Mouse (Mus musculus) cerebellum, adult (tissue): ENCODE measurements around the gene Sult4a1.
"Not testable (repeated sequence)": the region's sequence is repeated elsewhere in the genome, so short reads cannot be mapped to it uniquely, and the experiment has no call there.

Experiments used
- ATAC-seq: cut with Nextera tagmentation; 2 replicates; pipeline ENCODE4 v1.9.2; 2017; ENCODE audit warnings: mild to moderate bottlenecking, moderate library complexity, mixed read lengths; ENCODE audit not compliant: insufficient number of reproducible peaks, low FRiP score, low TSS enrichment

Sult4a1 gene

DNA sequence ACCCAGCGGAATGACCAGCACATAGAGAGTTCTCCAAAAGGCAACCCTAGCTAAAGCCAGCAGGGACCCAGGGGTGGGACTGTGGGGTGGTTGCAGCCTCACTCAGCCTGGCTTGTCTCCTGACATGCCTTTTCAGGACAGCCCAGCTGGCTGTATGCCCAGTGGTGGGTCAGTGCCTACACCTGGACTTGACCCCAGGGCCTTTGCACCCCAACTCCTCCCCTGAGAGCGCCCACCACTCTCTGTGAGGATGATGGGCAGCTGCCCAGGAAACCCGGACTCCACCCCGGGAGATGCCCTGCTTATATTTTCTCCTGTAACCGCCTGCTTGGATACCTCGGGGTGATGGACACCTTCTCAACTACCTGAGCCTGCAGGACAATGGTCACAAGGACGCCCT, 928 bp downstream of the Sult4a1 start:
- no peak for ATAC-seq

GRCm38 (mm10) chr15:84097536-84097935, 8.0 kb downstream of the Sult4a1 start:
- not testable (repeated sequence) for ATAC-seq

DNA sequence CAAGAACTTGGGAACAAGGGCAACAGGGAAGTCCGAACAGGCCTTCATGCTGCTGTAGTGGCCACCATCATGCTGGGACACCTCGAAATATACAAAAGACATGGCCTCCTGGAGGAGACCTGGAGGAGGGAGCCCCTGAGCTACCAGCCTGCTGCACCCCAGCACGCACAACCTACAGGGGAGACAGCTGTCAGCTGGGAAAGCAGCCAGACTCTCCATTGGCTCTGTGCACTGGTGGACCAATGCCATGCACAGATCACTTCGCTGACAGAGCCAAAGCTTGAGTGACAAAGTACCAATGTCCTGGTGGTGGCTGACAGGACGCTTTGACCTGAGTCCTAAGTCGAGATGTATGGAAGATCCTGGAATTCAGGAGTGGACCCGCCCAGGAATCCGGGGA, 9.5 kb downstream of the Sult4a1 start:
- ATAC-seq, result peak; percentile 59; the same call in 1 of the 2 replicates

- no peak for ATAC-seq
Observed at GRCm38 (mm10) chr15:84094921-84095320, 10.6 kb downstream of the Sult4a1 start.

DNA sequence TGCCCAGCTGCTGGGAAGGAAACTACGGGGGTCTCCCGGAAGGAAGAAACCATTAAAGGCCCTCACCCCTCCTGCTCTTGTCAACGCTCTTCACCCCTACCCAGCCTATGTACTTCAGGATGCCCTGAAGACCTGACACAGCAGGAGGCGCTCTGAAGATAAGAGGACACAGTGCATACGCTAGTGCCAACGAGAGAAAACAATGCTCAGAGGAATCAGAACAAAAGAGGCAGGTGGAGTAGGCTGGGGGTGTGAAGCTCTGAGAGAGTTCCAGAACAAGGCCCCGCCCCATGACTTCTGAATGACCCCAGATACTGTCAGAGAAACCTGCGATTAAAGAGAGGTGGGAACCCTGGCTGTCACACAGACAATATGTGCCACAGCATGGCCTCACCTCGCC, 18.8 kb downstream of the Sult4a1 start:
- no peak for ATAC-seq

GRCm38 (mm10) chr15:84086364-84086763, 19.2 kb downstream of the Sult4a1 start:
- ATAC-seq, result no peak

DNA sequence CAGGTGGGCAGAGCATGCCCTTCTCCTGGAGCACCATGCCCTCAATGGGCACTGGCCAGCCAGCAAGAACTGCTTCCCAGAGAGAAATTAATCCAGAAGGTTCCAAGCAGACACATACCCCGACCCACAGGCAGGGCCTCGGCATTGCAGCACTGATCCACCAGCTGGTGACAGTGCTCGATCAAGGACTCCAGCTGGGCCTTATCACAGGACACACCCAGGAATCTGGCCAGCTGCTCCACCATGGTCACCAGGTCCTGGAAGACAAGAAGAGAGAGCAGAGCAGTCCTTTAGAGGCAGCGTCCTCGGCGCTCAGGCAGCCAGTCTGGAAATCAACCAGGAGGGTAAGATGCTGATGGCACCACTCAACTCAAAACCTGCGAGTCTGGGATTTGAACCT, 25.5 kb downstream of the Sult4a1 start:
- ATAC-seq, result no peak

DNA sequence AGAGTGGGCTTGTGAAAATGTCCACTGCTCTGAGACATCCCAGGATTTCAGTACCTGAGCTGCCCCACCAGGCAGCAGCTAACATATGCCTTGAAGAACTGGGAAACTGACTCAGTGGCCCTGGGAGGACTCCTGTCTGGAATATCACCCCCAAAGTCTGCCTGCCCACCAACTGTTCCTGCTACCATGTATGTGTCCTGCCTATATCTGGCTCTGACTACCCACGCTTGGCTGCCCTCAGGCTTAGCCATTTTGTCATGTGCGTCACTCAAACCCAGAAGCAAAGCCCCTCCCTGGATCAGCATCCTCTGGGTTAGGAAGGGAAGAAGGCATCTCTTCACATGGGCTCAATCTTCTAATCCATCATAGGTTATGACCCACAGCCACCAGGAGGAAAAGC, 26.0 kb downstream of the Sult4a1 start:
- ATAC-seq, result no peak

DNA sequence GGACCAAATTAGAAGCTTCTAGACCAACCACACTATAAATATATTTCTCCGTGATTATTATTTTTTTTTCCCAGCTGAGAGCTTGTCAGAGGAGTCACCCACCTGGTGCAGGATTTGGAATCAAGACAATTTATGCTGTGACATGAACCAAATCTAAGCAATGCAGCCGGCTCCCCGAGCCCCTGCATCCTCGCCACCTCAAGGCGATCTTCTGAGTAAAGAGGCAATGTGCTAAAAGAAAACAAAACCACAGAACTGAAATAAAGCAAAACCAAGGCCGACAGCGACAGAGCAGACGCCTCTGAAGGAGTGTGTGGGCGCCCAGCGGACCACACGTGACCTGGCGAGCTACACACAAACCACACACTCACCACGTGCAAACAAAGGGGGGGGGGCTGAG, 26.9 kb downstream of the Sult4a1 start:
- ATAC-seq, result no peak

DNA sequence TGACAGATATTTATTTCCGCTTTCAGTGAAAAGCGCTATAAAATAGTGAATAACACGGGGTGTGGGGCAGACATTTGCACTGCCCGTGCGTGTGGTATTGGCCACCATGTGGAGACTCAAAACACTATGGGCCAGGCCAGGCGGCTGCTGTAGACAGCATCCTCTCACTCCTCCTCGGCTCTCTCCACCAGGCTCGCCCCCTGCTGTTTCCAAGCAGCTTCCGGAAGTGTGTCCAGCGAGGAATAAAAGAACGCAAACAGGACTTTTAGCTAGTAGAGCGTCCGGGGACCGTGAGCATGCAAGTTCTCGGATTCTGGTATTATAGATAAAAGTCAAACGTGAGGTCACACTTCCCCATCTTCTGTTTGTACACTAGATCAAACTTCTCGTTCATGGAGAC, 28.4 kb downstream of the Sult4a1 start:
- no peak for ATAC-seq

DNA sequence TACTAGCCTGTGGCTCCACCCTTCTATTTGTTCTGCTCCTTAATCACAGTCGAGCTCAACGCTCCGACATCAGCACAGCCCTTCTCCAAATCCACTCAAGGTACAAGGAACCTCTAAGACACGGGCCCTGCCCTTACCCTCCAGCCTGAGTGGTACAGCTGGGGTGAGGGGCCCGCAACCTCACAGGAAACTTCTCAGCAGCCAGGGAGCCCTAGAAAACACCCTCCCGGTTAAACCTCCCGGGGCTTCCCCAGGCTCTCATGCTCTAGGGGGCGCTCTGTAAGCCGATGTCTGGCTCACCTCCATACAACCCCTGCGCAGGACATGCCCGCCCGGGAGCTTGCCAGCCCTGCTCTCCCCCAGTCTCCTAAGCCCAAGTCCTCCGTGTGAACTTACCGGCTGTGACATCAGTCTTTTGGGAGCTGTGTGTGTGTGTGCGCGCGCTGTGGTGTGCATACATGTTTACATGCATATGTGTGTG, 30.8 kb downstream of the Sult4a1 start:
- ATAC-seq, result peak; percentile 6; the same call in 1 of the 2 replicates

- ATAC-seq, result no peak
Observed at GRCm38 (mm10) chr15:84073911-84074704, 31.4 kb downstream of the Sult4a1 start.

GRCm38 (mm10) chr15:84073058-84073457, 32.5 kb downstream of the Sult4a1 start:
- ATAC-seq, result no peak

DNA sequence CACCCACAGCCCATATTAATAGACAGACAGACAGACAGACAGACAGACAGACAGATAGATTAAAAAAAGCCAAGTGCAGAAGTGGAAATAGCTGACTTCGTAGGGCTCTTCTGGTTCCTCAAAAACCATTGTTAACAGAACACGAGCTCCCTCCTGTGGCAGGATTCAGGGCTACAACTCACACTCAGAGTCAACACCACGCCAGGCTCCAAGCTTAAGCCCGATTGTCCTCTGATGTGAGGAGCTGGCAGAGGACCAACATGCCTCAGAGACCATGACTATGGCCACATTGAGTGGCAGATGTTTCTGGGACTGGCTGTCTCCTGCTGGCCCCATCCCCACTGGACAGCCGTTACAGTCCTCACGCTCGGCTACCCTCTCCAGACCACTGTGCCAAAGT, 33.3 kb downstream of the Sult4a1 start:
- ATAC-seq, result peak; percentile 31; the same call in 1 of the 2 replicates

DNA sequence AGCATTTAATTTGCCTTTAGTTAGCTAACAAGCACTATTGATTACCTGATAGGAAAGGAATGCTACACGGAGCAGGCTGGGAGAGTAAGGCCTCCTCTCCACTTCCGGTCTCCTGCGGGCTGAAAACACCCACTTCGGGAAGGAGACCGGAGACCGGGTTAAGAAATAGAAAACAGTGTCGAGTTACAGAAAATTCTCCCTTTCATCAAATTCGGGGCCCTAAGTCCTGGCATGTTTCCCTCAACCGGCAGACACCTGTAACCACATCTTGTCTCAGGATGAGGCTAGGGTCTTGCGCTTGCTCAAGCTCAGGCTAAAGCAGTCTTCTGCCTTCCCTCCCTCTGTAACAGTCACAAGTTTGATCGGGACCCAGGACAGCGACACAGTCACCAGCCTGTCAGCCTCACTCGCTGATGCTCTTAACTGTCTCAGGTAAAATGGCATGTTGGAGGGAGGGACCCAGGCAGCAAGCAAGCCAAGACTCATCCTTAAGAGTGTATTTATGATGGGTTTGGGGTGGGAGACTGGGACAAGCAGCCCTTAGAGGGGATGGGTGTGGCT, 35.4 kb downstream of the Sult4a1 start:
- no peak for ATAC-seq

GRCm38 (mm10) chr15:84069455-84070050, 36.0 kb downstream of the Sult4a1 start:
- no peak for ATAC-seq

GRCm38 (mm10) chr15:84065701-84066100, 39.9 kb downstream of the Sult4a1 start:
- no peak for ATAC-seq

DNA sequence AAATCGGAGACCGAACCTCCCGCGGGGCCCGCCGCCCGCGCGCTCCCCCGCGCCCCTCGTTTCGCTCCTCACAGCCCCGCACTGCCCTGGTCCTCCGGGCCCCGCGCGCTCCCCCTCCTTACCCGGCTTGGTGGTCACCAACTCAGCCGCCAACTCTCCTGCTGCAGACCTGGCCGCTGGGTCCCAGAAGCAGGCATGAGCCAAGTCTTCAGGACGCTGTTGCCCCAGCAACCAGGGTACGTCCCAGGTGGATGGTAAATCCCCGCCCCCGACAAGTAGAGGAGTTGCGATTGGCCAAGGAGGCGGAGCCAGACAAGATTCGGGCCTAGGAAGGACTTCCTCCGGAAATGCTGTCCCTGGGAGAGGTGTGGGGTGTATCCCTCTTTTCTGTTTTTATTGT, 40.4 kb downstream of the Sult4a1 start, which contains the start of gene Efcab6:
Efcab6 (minus strand) TSS at position 240 of the 400 bp plus-strand sequence.
- no peak for ATAC-seq

GRCm38 (mm10) chr15:84058841-84059240, 46.7 kb downstream of the Sult4a1 start:
- ATAC-seq, result no peak

GRCm38 (mm10) chr15:84056083-84056482, 49.5 kb downstream of the Sult4a1 start:
- no peak for ATAC-seq

DNA sequence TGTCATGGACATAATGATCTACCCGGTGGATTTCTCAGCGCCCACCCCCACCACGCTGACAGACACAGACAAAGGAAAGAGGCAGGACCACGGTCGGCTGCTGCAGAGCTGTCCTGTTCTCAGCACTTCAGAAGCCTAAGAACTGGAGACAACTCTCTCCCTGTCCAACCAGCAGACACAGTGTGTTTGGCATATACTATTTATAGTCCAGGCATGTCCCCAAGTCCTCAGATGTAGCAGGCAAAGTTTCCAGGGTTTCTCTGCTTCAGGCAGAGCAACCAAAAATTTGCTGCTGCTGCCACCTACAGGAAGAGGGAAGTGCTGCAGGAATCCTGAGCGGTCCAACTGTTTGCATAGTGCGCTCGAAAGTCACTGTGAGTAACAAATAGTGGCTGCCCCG, 51.7 kb downstream of the Sult4a1 start:
- ATAC-seq, result peak; percentile 75
